Mouse (Mus musculus) embryonic facial prominence, embryonic 15.5 days (tissue): ENCODE measurements around the gene Zfp384. TPM values are rescaled to one million over a fixed set of nuclear protein-coding genes. Genes with fewer than 3 reads are reported as not detected.
A peak's percentile ranks its signal among the peaks of the same experiment; 100 is the strongest.

Experiments
- ATAC-seq: fragments of 200-750 bp; cut with Nextera tagmentation; 2 replicates; pipeline ENCODE4 v1.8.0; 2017; ENCODE audit warnings: low read depth, moderate TSS enrichment; ENCODE audit not compliant: insufficient number of reproducible peaks, low FRiP score, low TSS enrichment
- H3K27ac ChIP-seq: fragments of 300-500 bp; sonication (generic); replicated peaks from 2 replicates; pipeline ENCODE4 v1.5.1; 2015; ENCODE audit warnings: mild to moderate bottlenecking, inconsistent platforms
- H3K27me3 ChIP-seq: fragments of 300-500 bp; sonication (generic); 2 replicates; pipeline ENCODE4 v1.6.1; 2015; ENCODE audit warnings: inconsistent platforms
- H3K36me3 ChIP-seq: fragments of 300-500 bp; sonication (generic); 2 replicates; pipeline ENCODE4 v1.6.1; 2015; ENCODE audit warnings: mild to moderate bottlenecking, inconsistent platforms
- H3K4me1 ChIP-seq: fragments of 300-500 bp; sonication (generic); 2 replicates; pipeline ENCODE4 v1.6.1; 2015; ENCODE audit warnings: inconsistent platforms
- H3K4me2 ChIP-seq: fragments of 300-500 bp; sonication (generic); replicated peaks from 2 replicates; pipeline ENCODE4 v1.6.1; 2015; ENCODE audit warnings: mild to moderate bottlenecking, inconsistent platforms
- H3K4me3 ChIP-seq: fragments of 300-500 bp; sonication (generic); replicated peaks from 2 replicates; pipeline ENCODE4 v1.5.1; 2015; ENCODE audit warnings: mild to moderate bottlenecking, inconsistent platforms
- H3K9ac ChIP-seq: fragments of 300-500 bp; sonication (generic); 2 replicates; pipeline ENCODE4 v1.6.1; 2015; ENCODE audit warnings: inconsistent platforms
- H3K9me3 ChIP-seq: fragments of 300-500 bp; sonication (generic); replicated peaks from 2 replicates; pipeline ENCODE4 v1.6.1; 2016; ENCODE audit warnings: inconsistent platforms
- WGBS: fragments of 180-500 bp; shearing (Covaris S2); methylation state at CpG from one replicate; pipeline ENCODE4 v1.1.7; 2015; 5-methylcytosine and 5-hydroxymethylcytosine counted together
- polyA plus RNA-seq: library from polyadenylated mRNA; unstranded; fragments of >200 nt; fragmentation: Nextera tagmentation; extraction: Ambion mirVana; gene quantifications from 2 replicates; pipeline ENCODE4 v1.2.1, GENCODE M21; 2015

The Zfp384 gene
- 18.2 and 19.2 TPM in 2 replicates for polyA plus RNA-seq

DNA sequence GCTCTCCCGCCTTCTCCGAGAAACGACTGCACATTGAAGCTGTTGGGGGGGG is at the start of gene Zfp384:
Gene Zfp384 (plus strand): TSS at position 17 of the 52 bp plus-strand sequence.
- Histone ChIP-seq H3K4me3 (peak within 1 kb of the TSS; percentile 82), H3K4me2 (peak within 1 kb of the TSS; percentile 84), H3K9ac (peak within 1 kb of the TSS; percentile 93), H3K27me3 (no peaks in the 10 kb centered on the region), H3K9me3 (no peaks in the 10 kb centered on the region), H3K27ac (peak within 1 kb of the TSS; percentile 99), H3K36me3 (peaks cover 30% of the 10 kb centered on the region), H3K4me1 (peaks cover 38% of the 10 kb centered on the region)
- ATAC-seq: no peak
- WGBS: 0% methylated on average over 2 of the region's 3 CpGs

DNA sequence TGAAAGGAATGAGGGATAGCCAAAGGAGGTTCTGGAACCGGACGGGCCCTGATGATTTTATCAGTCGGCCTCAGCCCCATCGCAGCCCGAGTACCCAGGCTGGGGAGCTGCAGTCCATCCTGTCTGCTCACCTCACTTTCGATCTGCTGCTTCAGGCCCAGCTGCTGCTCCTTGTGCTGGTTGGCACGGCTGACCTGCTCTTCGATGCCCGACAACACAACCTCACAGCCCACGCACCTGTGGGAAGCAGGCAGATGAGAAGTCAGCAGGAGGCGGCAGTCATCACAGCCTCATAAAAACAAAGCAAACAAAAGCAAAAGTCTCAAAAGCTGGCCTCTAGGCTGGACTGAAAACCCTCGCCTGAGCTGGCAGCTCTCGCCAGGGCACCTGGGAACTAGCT is 49.0 kb upstream of the Zfp384 start:
- 91% methylated on average over 13 of the region's 13 CpGs for WGBS
- Histone ChIP-seq H3K9ac (no peak overlapping the region), H3K27ac (no peak overlapping the region), H3K4me1 (peaks cover 9% of the 10 kb centered on the region), H3K9me3 (no peaks in the 10 kb centered on the region), H3K27me3 (no peaks in the 10 kb centered on the region), H3K4me3 (no peak overlapping the region), H3K36me3 (peaks cover 67% of the 10 kb centered on the region), H3K4me2 (no peak overlapping the region)
- ATAC-seq: no peak

DNA sequence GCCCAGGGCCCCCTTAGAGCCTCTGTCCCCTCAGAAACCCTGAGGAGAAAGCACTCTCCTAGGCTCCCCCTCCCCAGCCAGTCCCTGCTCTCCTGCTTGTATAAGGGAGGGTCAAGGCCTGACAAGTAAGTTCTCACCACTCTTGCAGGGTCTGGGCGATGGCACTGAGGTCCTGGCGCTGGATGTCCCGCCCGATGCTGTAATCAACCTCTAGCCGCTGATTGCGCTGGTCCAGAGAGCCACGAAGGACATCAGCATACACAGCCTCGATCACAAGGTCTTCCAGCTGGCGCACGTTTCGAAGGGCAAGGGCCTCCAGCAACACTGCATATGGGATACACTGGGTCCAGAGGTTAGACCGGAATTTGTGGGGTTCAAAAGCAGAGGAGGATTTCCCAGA is 47.9 kb upstream of the Zfp384 start:
- no peak overlapping the region for H3K4me3 ChIP-seq
- peaks cover 10% of the 10 kb centered on the region for H3K4me1 ChIP-seq
- WGBS: 93% methylated on average over 12 of the region's 12 CpGs
- peaks cover 58% of the 10 kb centered on the region for H3K36me3 ChIP-seq
- no peak for ATAC-seq
- no peak overlapping the region for H3K27ac ChIP-seq
- H3K9ac ChIP-seq: no peak overlapping the region
- no peaks in the 10 kb centered on the region for H3K9me3 ChIP-seq
- no peaks in the 10 kb centered on the region for H3K27me3 ChIP-seq
- H3K4me2 ChIP-seq: no peak overlapping the region

DNA sequence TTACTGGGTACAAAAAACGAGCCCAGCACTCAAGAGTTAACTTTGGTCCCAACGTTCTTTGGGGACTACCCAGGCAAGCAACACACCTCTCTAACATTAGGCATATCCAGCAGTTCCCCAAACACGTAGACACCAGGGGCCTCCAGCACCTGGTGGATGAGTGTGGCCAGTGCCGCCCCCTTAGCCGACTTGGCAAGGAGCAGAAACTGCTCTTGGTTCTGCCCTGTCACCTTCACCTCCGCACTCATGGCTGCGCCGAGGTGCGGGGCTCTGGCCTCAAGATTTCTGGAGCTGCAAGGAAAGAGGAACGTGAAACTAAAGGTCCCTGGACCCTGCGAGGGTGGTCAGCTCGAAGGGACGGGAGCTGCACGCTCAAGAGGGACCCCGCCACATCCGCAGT is 44.3 kb upstream of the Zfp384 start:
- no peak for ATAC-seq
- WGBS: 27% methylated on average over 16 of the region's 16 CpGs
- peak overlapping the region; percentile 84 for H3K4me3 ChIP-seq

DNA sequence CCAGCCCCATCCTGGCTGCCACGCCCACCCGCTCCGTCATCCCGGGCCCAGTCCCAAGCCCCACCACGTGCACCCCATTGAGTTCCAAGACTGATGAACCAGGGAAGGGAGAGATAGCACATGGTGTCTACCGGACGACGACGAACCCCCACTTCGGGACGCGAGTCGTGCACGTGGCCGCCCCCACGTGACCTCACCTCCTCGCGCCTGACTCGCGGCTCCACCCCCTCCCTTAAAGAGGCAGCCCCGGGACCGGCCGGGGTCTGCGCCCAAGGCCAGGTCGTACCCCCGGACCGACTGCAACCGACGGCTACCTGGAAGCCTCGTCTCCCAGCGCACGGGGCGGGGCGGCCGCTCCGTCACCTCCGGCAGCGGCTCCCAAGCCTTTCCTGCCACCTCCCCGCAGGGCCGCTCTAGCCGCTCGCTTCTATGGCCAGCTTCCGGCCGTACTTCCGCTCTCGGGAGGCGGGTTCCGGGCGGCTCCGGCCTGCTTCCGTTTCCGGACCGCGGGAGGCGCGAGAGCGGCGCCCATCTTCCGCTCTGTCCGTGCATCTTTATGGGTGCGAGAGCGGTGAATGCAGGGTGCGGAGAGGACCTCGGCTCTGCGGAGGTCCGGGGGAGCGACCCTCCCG is 43.7 kb upstream of the Zfp384 start, which contains the start of gene Cops7a:
Gene Cops7a (minus strand): TSS at position 451 of the 632 bp plus-strand sequence.
- H3K4me1 ChIP-seq: peaks cover 10% of the 10 kb centered on the region
- H3K27ac ChIP-seq: peak within 1 kb of the TSS; percentile 94
- peak within 1 kb of the TSS; percentile 88 for H3K4me2 ChIP-seq
- peak within 1 kb of the TSS; percentile 90 for H3K9ac ChIP-seq
- peak; percentile 94 for ATAC-seq
- peak within 1 kb of the TSS; percentile 84 for H3K4me3 ChIP-seq
- no peaks in the 10 kb centered on the region for H3K9me3 ChIP-seq
- no peaks in the 10 kb centered on the region for H3K27me3 ChIP-seq
- under 1% methylated on average over 68 of the region's 68 CpGs for WGBS
- peaks cover 23% of the 10 kb centered on the region for H3K36me3 ChIP-seq

More for the DNA sequence above, 44.3 kb upstream of the Zfp384 start:
- Histone ChIP-seq H3K27me3 (no peaks in the 10 kb centered on the region), H3K27ac (peak overlapping the region; percentile 94), H3K36me3 (peaks cover 28% of the 10 kb centered on the region), H3K9me3 (no peaks in the 10 kb centered on the region), H3K4me2 (peak overlapping the region; percentile 88), H3K4me1 (peaks cover 10% of the 10 kb centered on the region), H3K9ac (peak overlapping the region; percentile 90)

DNA sequence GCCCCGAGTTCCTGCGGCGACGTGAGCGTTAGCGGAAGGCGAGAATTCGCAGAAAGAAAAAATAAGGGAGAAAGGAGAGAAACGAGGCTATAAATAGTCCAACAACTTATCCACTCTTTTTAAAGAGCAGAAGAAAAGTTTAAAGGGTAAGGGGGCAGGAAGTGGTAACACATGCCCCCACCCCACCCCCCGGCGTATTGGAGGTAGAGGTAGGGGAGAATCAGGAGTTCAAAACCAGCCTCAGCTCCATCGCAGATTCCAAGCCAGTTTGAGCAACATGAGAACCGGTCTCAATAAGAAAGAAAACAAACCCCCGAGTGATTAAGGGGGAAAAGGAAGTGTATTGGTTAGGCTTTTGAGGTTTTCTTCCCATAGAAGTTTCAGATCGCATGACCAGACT is 43.2 kb upstream of the Zfp384 start:
- 12% methylated on average over 15 of the region's 15 CpGs for WGBS

DNA sequence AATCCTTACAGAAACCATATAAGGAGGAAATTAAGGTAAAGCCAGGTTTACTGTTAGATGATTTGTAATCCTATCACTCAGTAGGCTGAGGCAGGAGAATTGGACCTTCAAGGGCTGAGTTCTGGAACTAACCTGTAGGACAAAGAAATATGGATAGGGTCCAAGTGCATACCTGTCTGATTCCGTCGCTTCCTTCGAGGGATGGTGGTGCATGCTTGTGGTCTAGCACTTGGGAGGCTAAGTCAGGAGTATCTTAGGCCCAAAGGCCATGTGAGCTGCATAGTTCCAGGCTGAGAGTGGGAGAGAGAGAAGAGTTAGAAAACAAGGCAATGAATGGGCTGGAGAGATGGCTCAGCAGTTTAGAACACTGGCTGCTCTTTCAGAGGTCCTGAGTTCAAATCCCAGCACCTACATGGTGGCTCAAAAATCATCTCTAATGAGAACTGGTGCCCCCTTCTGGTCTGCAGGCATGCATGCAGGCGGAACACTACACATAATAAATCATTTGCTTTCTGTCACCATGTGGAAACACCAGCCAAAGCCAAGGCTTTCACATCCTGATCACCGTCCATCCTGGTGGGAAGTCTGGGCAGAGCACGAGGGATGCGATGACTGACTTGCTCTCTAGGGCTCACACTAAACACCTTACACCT is 42.4 kb upstream of the Zfp384 start:
- Histone ChIP-seq H3K27me3 (no peaks in the 10 kb centered on the region), H3K27ac (no peak overlapping the region), H3K4me1 (peaks cover 10% of the 10 kb centered on the region), H3K36me3 (peaks cover 11% of the 10 kb centered on the region; the same call in 1 of the 2 replicates), H3K9ac (0 out of 2 replicates have a peak overlapping the region, but pooled peaks have one; percentile 90), H3K4me3 (peak overlapping the region; percentile 84), H3K4me2 (peak overlapping the region; percentile 88), H3K9me3 (no peaks in the 10 kb centered on the region)
- ATAC-seq: no peak
- WGBS: 97% methylated on average over 7 of the region's 7 CpGs

More for the DNA sequence above, 43.2 kb upstream of the Zfp384 start:
- peak overlapping the region; percentile 90 for H3K9ac ChIP-seq
- peaks cover 17% of the 10 kb centered on the region for H3K36me3 ChIP-seq
- no peaks in the 10 kb centered on the region for H3K27me3 ChIP-seq
- H3K4me2 ChIP-seq: peak overlapping the region; percentile 88
- no peaks in the 10 kb centered on the region for H3K9me3 ChIP-seq
- peak overlapping the region; percentile 94 for H3K27ac ChIP-seq
- H3K4me1 ChIP-seq: peaks cover 10% of the 10 kb centered on the region
- no peak for ATAC-seq
- peak overlapping the region; percentile 84 for H3K4me3 ChIP-seq

DNA sequence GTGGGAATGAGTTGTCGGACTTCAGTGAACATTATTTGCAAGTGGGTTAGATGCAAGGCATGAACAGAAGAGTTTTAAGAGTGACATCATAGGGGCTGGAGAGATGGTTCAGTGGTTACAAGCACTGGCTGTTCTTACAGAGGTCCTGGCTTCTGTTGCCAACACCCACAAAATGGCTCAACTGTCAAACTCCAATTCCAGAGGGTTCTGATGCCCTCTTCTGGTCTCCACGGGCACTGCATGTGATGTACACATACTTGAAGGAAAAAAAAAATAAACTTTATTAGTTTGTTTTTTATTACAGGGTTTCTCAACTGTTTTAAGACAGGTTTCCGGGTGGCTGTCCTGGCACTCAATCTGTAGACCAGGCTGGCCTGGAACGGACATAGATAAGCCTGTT is 41.2 kb upstream of the Zfp384 start:
- Histone ChIP-seq H3K36me3 (no peaks in the 10 kb centered on the region), H3K9ac (no peak overlapping the region), H3K4me2 (no peak overlapping the region), H3K9me3 (no peaks in the 10 kb centered on the region), H3K27me3 (no peaks in the 10 kb centered on the region), H3K4me1 (peaks cover 10% of the 10 kb centered on the region), H3K27ac (no peak overlapping the region), H3K4me3 (no peak overlapping the region)
- 78% methylated on average over 4 of the region's 4 CpGs for WGBS
- no peak for ATAC-seq

DNA sequence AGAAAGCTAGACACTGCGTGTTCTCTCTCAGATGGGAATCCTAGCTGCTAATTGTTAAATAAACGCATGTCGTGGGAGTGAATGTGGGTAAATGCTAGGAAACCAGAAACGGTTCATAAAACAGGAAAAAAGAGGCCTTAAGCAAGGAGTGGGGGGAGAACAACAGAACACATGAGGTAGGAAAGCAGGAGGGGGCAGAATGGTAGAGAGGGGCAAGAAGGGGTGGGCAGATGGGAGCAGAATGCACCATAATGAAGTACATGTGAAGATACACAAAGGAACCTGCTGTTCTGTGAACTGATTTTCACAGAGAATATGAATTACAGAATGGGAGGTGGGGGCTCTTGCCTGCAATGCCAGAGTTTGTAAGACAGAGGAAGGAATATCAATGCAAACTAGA is 16.7 kb upstream of the Zfp384 start:
- Histone ChIP-seq H3K4me2 (no peak overlapping the region), H3K9me3 (no peaks in the 10 kb centered on the region), H3K27ac (no peak overlapping the region), H3K36me3 (no peaks in the 10 kb centered on the region), H3K4me1 (peaks cover 17% of the 10 kb centered on the region), H3K9ac (no peak overlapping the region), H3K27me3 (peaks cover 47% of the 10 kb centered on the region), H3K4me3 (no peak overlapping the region)
- ATAC-seq: no peak
- 67% methylated on average over 4 of the region's 4 CpGs for WGBS

DNA sequence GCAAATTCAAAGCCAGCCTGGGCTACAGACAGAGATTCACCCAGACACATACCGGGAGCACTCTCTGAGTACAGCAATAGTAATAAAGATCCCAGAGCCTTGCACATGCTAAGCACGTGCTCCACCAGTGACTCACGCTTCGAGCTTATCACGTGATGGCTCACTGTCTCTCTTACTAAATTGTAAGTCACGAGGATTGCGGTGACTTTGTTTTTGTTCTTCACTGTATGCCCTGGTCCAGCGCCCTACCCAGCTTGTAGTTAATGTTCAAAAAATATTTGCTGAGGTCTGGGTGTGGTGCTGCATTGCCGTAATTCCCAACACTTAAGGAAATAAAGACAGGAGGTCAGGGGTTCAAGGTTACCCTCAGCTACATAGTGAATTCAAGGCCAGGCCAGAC is 15.6 kb upstream of the Zfp384 start:
- peaks cover 28% of the 10 kb centered on the region for H3K4me1 ChIP-seq
- no peak overlapping the region for H3K27ac ChIP-seq
- no peaks in the 10 kb centered on the region for H3K36me3 ChIP-seq
- H3K4me3 ChIP-seq: no peak overlapping the region
- H3K9me3 ChIP-seq: no peaks in the 10 kb centered on the region
- no peak for ATAC-seq
- H3K9ac ChIP-seq: no peak overlapping the region
- H3K4me2 ChIP-seq: no peak overlapping the region
- WGBS: 78% methylated on average over 9 of the region's 9 CpGs
- peaks cover 56% of the 10 kb centered on the region for H3K27me3 ChIP-seq

DNA sequence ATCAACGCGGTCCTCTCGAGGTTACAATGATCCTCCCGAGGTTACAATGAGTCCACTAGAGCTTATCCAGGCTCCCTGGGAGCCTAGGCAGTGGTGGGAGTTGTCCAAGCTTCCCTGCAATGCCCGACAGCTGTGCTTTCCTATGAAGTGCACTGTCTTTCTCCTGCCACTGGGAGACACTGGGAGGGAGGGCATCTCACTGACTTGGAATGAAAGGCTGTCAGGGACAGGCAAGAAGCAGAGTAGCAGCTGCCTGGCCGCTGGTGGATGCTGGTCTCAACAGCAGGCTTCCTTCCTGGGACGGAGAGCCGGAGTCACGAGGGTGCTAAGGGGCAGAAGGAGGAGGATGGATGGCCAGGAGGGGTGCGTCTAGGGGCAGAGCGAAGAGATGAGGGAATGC is 15.1 kb upstream of the Zfp384 start:
- Histone ChIP-seq H3K36me3 (no peaks in the 10 kb centered on the region), H3K4me2 (no peak overlapping the region), H3K4me1 (peaks cover 32% of the 10 kb centered on the region), H3K27ac (no peak overlapping the region), H3K9ac (no peak overlapping the region), H3K9me3 (no peaks in the 10 kb centered on the region), H3K27me3 (peaks cover 61% of the 10 kb centered on the region), H3K4me3 (no peak overlapping the region)
- 11% methylated on average over 11 of the region's 11 CpGs for WGBS
- ATAC-seq: no peak

DNA sequence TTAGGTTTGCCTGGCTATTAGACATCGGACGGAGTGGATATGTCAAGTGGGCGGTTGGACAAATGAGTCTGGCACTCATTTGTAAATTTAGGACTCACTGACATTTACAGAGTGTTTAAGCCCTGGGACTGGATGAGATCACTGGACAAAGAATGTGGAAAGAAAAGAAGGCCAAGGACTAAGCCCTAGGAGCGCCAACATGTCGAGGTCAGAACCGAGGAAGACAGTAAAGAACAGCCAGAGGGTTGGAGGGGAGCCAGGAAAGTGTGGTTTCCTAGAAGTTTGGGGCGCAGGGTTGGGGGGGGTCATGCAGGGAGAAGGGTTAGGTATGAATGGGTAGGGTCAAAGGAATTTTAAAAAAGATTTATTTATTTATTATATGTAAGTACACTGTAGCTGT is 13.7 kb upstream of the Zfp384 start:
- Histone ChIP-seq H3K27ac (no peak overlapping the region), H3K4me1 (peaks cover 41% of the 10 kb centered on the region), H3K9me3 (no peaks in the 10 kb centered on the region), H3K9ac (no peak overlapping the region), H3K4me3 (no peak overlapping the region), H3K36me3 (no peaks in the 10 kb centered on the region), H3K4me2 (no peak overlapping the region), H3K27me3 (peaks cover 74% of the 10 kb centered on the region)
- ATAC-seq: no peak
- 71% methylated on average over 7 of the region's 7 CpGs for WGBS
